ENCODE assay signal across 17 mouse cellular contexts in genomic region chr4:81996445-81996844, GRCm38 (mm10).
A peak's percentile ranks its signal among the peaks of the same experiment; 100 is the strongest.
DNase-seq lines count a peak whose midpoint lies in the region; TF ChIP-seq lines count a peak whose summit lies in the region.
"Had no signal": no experiment of that assay in that cellular context is flagged by ENCODE, and none has a peak within 500 bp of the region (broad histone marks: within the 10 kb centered on the region; RNA-seq: fewer than 3 reads in every experiment).

No protein-coding gene starts in this region.

- no peak overlapping the region for H3K4me3 ChIP-seq in myocyte
- H3K4me3 ChIP-seq: embryonic facial prominence, embryonic 13.5 days; forebrain, embryonic 13.5 days; forebrain, embryonic 15.5 days had no signal

- no peaks in the 10 kb centered on the region for H3K27me3 ChIP-seq in myocyte (ENCODE audit: control insufficient read depth, insufficient read depth, insufficient read length)
- H3K27me3 ChIP-seq: embryonic facial prominence, embryonic 13.5 days; forebrain, embryonic 13.5 days; forebrain, embryonic 15.5 days had no signal

- H3K36me3 ChIP-seq in myocyte (ENCODE audit: control insufficient read depth, insufficient read depth): no peaks in the 10 kb centered on the region
- H3K36me3 ChIP-seq: embryonic facial prominence, embryonic 13.5 days; forebrain, embryonic 15.5 days had no signal

- intact Hi-C loops in gastrocnemius, postnatal 36 days (cut with DNase I): no loop called here

- TF ChIP-seq POLR2A in myocyte (IDR thresholded peaks at IDR 0.05; ENCODE audit: insufficient read length, low read depth): no peak

- H3ac ChIP-seq in myocyte (ENCODE audit: control insufficient read depth, insufficient read length): no peak overlapping the region

- no peaks in the 10 kb centered on the region for H3K79me2 ChIP-seq in myocyte (ENCODE audit: control insufficient read depth, insufficient read depth)

- H3K4me2 ChIP-seq in myocyte (ENCODE audit: low read depth): no peak overlapping the region
- H3K4me2 ChIP-seq: embryonic facial prominence, embryonic 13.5 days; forebrain, embryonic 13.5 days; forebrain, embryonic 15.5 days had no signal

- peak; percentile 23 for DNase-seq in gastrocnemius, adult 18-20 months (ENCODE audit: low spot score)
- DNase-seq in gastrocnemius, postnatal 36 days: no peak
- DNase-seq in skeletal muscle tissue, adult 2 months (ENCODE audit: low read depth, low spot score): peak; percentile 27
- DNase-seq in kidney, postnatal 25 days: no peak
- DNase-seq: adrenal gland, adult 2 months; adrenal gland, postnatal 10 days; adrenal gland, postnatal 36 days; cerebellum, adult 11-12 months; cerebellum, adult 2 months; cerebellum, adult 9-10 months; cerebellum, postnatal 10 days; cerebellum, postnatal 25 days; forebrain, postnatal 0 days had no signal

TF ChIP-seq in myocyte, 11 proteins besides CTCF, POLR2A, EP300 and RAD21:
- TF ChIP-seq REST (IDR thresholded peaks at IDR 0.05; ENCODE audit: insufficient read depth, insufficient read length) (no peak), CEBPB (IDR thresholded peaks at IDR 0.05; ENCODE audit: insufficient read depth, poor library complexity, severe bottlenecking) (no peak), TCF12 (IDR thresholded peaks at IDR 0.05; ENCODE audit: insufficient read depth, poor library complexity, severe bottlenecking) (peak; percentile 33), MAX (IDR thresholded peaks at IDR 0.05; ENCODE audit: low read depth) (no peak), E2F4 (IDR thresholded peaks at IDR 0.05; ENCODE audit: insufficient read depth) (no peak), USF1 (IDR thresholded peaks at IDR 0.05; ENCODE audit: low read depth) (no peak), MYOD1 (IDR thresholded peaks at IDR 0.05; ENCODE audit: control insufficient read depth in 1 of 3, insufficient read length in 2 of 3, low read depth in 2 of 3) (peak; percentile 82 to 84 (median 83))

Comparison
In these comparisons a context has a peak if more than half of its experiments do, and no peak if none do; other contexts are left out.
1. DNase-seq: peak in gastrocnemius, adult 18-20 months (single experiment) and skeletal muscle tissue, adult 2 months (single experiment); none in gastrocnemius, postnatal 36 days (0 of 2) and kidney, postnatal 25 days (0 of 2).